Mouse (Mus musculus): ENCODE results near the gene Enah. TPM values are rescaled to one million over a fixed set of nuclear protein-coding genes. Genes with fewer than 3 reads are reported as not detected.

Enah gene
- total and polyA plus RNA-seq, 3 experiments = 0.45 to 0.69 TPM; not detected in 1

DNA sequence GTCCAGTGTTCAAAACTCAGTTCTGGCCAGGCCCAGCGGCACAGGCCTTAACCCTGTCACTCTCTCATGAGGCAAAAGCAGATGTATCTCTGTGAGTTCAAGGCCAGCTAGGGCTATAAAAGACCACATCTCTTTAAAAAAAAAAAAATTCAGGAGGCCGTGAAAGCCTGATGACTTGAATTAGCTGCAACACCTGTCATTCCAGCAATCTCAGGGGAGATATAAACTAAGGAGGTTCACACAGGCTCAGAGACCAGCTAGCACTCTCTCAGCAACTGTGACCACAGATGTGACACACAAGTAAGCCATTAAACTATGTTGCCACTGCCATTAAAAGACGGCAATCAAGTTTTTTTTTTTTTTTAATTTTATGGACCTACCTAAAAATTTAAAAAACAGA is 56.0 kb downstream of the Enah start:
- Histone ChIP-seq H3K27me3 (ENCODE audit: control insufficient read depth in 1 of 2, insufficient read depth in 2 of 2, low read length in 2 of 2) (peaks cover 4 to 6% of the 10 kb centered on the region in 2 experiments), H3K4me1 (ENCODE audit: control insufficient read depth in 1 of 2, insufficient read depth in 2 of 2, low read length in 2 of 2) (no peaks in the 10 kb centered on the region), H3K27ac (ENCODE audit: control insufficient read depth, low read depth, low read length) (no peak overlapping the region), H3K9me3 (replicated peaks; ENCODE audit: insufficient read depth, low read length) (no peaks in the 10 kb centered on the region), H3K36me3 (ENCODE audit: control insufficient read depth in 1 of 2, insufficient read depth in 2 of 2, low read length in 2 of 2) (no peaks in the 10 kb centered on the region), H3K4me3 (ENCODE audit: control insufficient read depth in 1 of 2, insufficient read depth in 1 of 2, low read depth in 2 of 2, low read length in 2 of 2) (no peak overlapping the region), H3K79me2 (ENCODE audit: control insufficient read depth, insufficient read depth, low read length, poor library complexity) (no peaks in the 10 kb centered on the region), H3K9ac (ENCODE audit: control insufficient read depth, low read depth, low read length, poor library complexity, severe bottlenecking) (no peak overlapping the region)
- TF ChIP-seq ZC3H11A (IDR thresholded peaks at IDR 0.05; ENCODE audit: low read depth, low read length) = no peak
- TF ChIP-seq HCFC1 (IDR thresholded peaks at IDR 0.05; ENCODE audit: low read depth, low read length) = no peak
- no peak for TF ChIP-seq MAFK (IDR thresholded peaks at IDR 0.05; ENCODE audit: borderline replicate concordance, low read depth, low read length)
- no peak for TF ChIP-seq NRF1 (IDR thresholded peaks at IDR 0.05; ENCODE audit: insufficient read depth, low read depth, low read length, poor library complexity, severe bottlenecking)
- no peak for TF ChIP-seq CHD2 (IDR thresholded peaks at IDR 0.05; ENCODE audit: low read length)
- no peak for TF ChIP-seq E2F4 (IDR thresholded peaks at IDR 0.05; ENCODE audit: borderline replicate concordance, low read depth, low read length)
- TF ChIP-seq TBP (IDR thresholded peaks at IDR 0.05; ENCODE audit: low read depth, low read length) = no peak
- TF ChIP-seq ETS1 (IDR thresholded peaks at IDR 0.05; ENCODE audit: low read depth, low read length) = no peak
- TF ChIP-seq EP300 (IDR thresholded peaks at IDR 0.05; ENCODE audit: low read depth in 1 of 2, low read length in 2 of 2) = no peak
- TF ChIP-seq MAZ (IDR thresholded peaks at IDR 0.05; ENCODE audit: low read depth, low read length) = no peak
- TF ChIP-seq SMC3 (IDR thresholded peaks at IDR 0.05; ENCODE audit: low read depth, low read length) = no peak
- no peak for TF ChIP-seq POLR2AphosphoS5 (IDR thresholded peaks at IDR 0.05; ENCODE audit: borderline replicate concordance, low read depth, low read length)
- TF ChIP-seq ZNF384 (IDR thresholded peaks at IDR 0.05; ENCODE audit: low read depth, low read length) = no peak
- TF ChIP-seq POLR2A (IDR thresholded peaks at IDR 0.05; ENCODE audit: control insufficient read depth in 1 of 2, insufficient read depth in 1 of 2, low read depth in 1 of 2, low read length in 2 of 2, poor library complexity in 1 of 2) = no peak
- TF ChIP-seq POLR2AphosphoS2 (IDR thresholded peaks at IDR 0.05; ENCODE audit: low read length) = no peak
- TF ChIP-seq GATA1 (IDR thresholded peaks at IDR 0.05; ENCODE audit: low read depth, low read length) = no peak
- no peak for DNase-seq (ENCODE audit: low read depth, low spot score)

DNA sequence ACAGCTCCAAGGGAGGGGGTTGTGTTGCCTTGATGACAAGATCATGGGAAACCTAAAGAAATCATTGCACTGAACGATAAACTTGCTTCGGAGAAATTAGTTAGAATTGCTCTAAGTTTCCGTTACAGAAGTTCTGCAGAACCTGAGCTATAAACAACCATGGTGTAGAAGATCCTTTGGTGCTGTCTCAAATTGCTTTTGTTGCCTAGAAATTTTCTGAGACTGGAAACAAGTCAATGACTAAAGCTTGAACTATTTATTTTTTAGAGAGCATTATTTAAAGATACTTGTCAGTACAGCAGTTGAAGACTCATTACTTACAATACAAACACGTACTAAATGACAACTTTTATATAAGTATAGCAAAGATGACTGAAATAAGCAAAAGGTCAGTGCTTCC is 56.4 kb downstream of the Enah start:
- Histone ChIP-seq H3K4me1 (ENCODE audit: control insufficient read depth in 1 of 2, insufficient read depth in 2 of 2, low read length in 2 of 2) (no peaks in the 10 kb centered on the region), H3K36me3 (ENCODE audit: control insufficient read depth in 1 of 2, insufficient read depth in 2 of 2, low read length in 2 of 2) (no peaks in the 10 kb centered on the region), H3K27ac (ENCODE audit: control insufficient read depth, low read depth, low read length) (no peak overlapping the region), H3K27me3 (ENCODE audit: control insufficient read depth in 1 of 2, insufficient read depth in 2 of 2, low read length in 2 of 2) (peaks cover 4 to 6% of the 10 kb centered on the region in 2 experiments), H3K4me3 (ENCODE audit: control insufficient read depth in 1 of 2, insufficient read depth in 1 of 2, low read depth in 2 of 2, low read length in 2 of 2) (no peak overlapping the region), H3K9me3 (replicated peaks; ENCODE audit: insufficient read depth, low read length) (no peaks in the 10 kb centered on the region), H3K9ac (ENCODE audit: control insufficient read depth, low read depth, low read length, poor library complexity, severe bottlenecking) (no peak overlapping the region), H3K79me2 (ENCODE audit: control insufficient read depth, insufficient read depth, low read length, poor library complexity) (no peaks in the 10 kb centered on the region)
- no peak for TF ChIP-seq RCOR1 (IDR thresholded peaks at IDR 0.05; ENCODE audit: low read depth, low read length)
- TF ChIP-seq ZNF384 (IDR thresholded peaks at IDR 0.05; ENCODE audit: low read depth, low read length) = no peak
- no peak for TF ChIP-seq TCF12 (IDR thresholded peaks at IDR 0.05; ENCODE audit: low read depth, low read length)
- TF ChIP-seq MAFK (IDR thresholded peaks at IDR 0.05; ENCODE audit: borderline replicate concordance, low read depth, low read length) = no peak
- TF ChIP-seq MYB (IDR thresholded peaks at IDR 0.05; ENCODE audit: low read depth, low read length) = no peak
- TF ChIP-seq GATA1 (IDR thresholded peaks at IDR 0.05; ENCODE audit: low read depth, low read length) = no peak
- TF ChIP-seq CTCF (IDR thresholded peaks at IDR 0.05 in 2 of 3, conservative IDR thresholded peaks at IDR 0.05 in 1 of 3; ENCODE audit: control insufficient read depth in 1 of 3, insufficient read depth in 1 of 3, low read depth in 2 of 3, low read length in 3 of 3, poor library complexity in 1 of 3, severe bottlenecking in 1 of 3) = no peak
- no peak for TF ChIP-seq MAX (IDR thresholded peaks at IDR 0.05; ENCODE audit: low read length)
- TF ChIP-seq USF2 (IDR thresholded peaks at IDR 0.05; ENCODE audit: borderline replicate concordance in 1 of 2, insufficient read depth in 1 of 2, low read depth in 1 of 2, low read length in 2 of 2) = no peak
- no peak for TF ChIP-seq NRF1 (IDR thresholded peaks at IDR 0.05; ENCODE audit: insufficient read depth, low read depth, low read length, poor library complexity, severe bottlenecking)
- TF ChIP-seq POLR2AphosphoS5 (IDR thresholded peaks at IDR 0.05; ENCODE audit: borderline replicate concordance, low read depth, low read length) = no peak
- no peak for TF ChIP-seq MEF2A (IDR thresholded peaks at IDR 0.05; ENCODE audit: extremely low read depth, insufficient replicate concordance, low read depth, low read length, poor library complexity, severe bottlenecking)
- TF ChIP-seq RAD21 (IDR thresholded peaks at IDR 0.05; ENCODE audit: low read depth, low read length) = no peak
- DNase-seq (ENCODE audit: low read depth, low spot score) = no peak

Data from MEL (cell line).